In the genomic region with DNA sequence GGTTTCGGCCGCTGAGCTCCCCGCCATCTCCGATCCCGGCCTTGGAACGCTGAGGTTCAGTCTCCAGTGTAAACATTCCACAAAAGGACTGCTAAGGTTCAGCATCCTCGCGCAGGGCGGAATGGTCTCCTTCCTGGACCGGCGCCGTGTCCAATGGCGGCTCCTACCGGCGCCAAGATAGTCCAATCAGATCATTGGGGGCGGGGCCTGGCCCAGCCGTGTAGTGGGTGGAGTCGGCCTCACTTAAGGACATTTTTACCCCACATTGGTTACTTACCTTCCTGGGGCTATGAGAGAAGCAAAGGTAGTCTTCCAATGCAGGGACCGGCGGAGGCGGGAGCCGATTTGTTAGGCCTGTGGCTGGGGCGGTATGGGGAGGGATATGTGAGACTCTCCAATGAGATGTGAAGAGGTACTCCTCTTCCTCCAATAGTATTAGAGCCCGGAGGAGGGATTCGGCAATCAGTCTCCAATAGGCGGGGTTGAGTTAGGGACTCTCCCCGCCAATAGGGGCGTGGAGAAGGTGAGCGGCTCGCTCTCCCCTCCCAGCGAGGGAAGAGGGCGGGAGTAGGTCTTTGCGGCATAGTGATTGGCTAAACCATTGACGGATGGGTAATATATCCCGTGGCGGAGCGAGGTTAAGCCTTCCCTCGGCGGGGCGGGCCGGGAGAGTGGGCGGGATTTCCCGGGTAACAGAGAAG, we compare ENCODE assay signal across 8 mouse cellular contexts. TPM values are rescaled to one million over a fixed set of nuclear protein-coding genes. Genes with fewer than 3 reads are reported as not detected.
DNase-seq lines count a peak whose midpoint lies in the region; ATAC-seq lines count a peak whose summit lies in the region.

No protein-coding gene starts in this region.

- H3K36me3 ChIP-seq in heart, embryonic 14.5 days (ENCODE audit: control insufficient read depth, insufficient read depth, low read length) = no peaks in the 10 kb centered on the region
- 0 out of 2 replicates have a peak, but pooled peaks cover 4% of the 10 kb centered on the region for H3K36me3 ChIP-seq in liver, embryonic 13.5 days
- no peaks in the 10 kb centered on the region for H3K36me3 ChIP-seq in stomach, embryonic 16.5 days (ENCODE audit: control insufficient read depth, insufficient read depth, low read length)

- H3K4me1 ChIP-seq in heart, embryonic 14.5 days (ENCODE audit: control insufficient read depth in 2 of 2, insufficient read depth in 2 of 2, low read length in 2 of 2) = peaks cover 6 to 23% of the 10 kb centered on the region in 2 experiments; a peak in 3 of 4 replicates
- peaks cover 53% of the 10 kb centered on the region for H3K4me1 ChIP-seq in liver, embryonic 13.5 days (replicated peaks)
- H3K4me1 ChIP-seq in stomach, embryonic 16.5 days (ENCODE audit: control insufficient read depth, insufficient read depth, low read length) = peaks cover 18% of the 10 kb centered on the region

- WGBS in heart, embryonic 14.5 days = under 1% methylated on average over 43 of the region's 43 CpGs
- under 1% methylated on average over 43 of the region's 43 CpGs for WGBS in liver, embryonic 13.5 days (ENCODE audit: insufficient replicate concordance)
- under 1% methylated on average over 43 of the region's 43 CpGs for WGBS in stomach, embryonic 16.5 days

- peak overlapping the region; percentile 94 for H3K9ac ChIP-seq in heart, embryonic 14.5 days (ENCODE audit: low read length)
- peak overlapping the region; percentile 92 for H3K9ac ChIP-seq in liver, embryonic 13.5 days
- H3K9ac ChIP-seq in stomach, embryonic 16.5 days (ENCODE audit: low read length) = peak overlapping the region; percentile 96

- H3K4me3 ChIP-seq in heart, embryonic 14.5 days (ENCODE audit: control insufficient read depth in 1 of 2, insufficient read depth in 1 of 2, low read depth in 1 of 2, low read length in 2 of 2) = peak overlapping the region; percentile 50 to 96
- peak overlapping the region; percentile 94 for H3K4me3 ChIP-seq in liver, embryonic 13.5 days (replicated peaks)
- H3K4me3 ChIP-seq in stomach, embryonic 16.5 days (replicated peaks; ENCODE audit: low read length) = peak overlapping the region; percentile 99

- peak overlapping the region; percentile 97 for H3K4me2 ChIP-seq in heart, embryonic 14.5 days (ENCODE audit: low read length)
- H3K4me2 ChIP-seq in liver, embryonic 13.5 days = peak overlapping the region; percentile 99
- H3K4me2 ChIP-seq in stomach, embryonic 16.5 days (ENCODE audit: low read depth, low read length) = peak overlapping the region; percentile 99

- H3K9me3 ChIP-seq in heart, embryonic 14.5 days (ENCODE audit: control insufficient read depth, low read length) = no peaks in the 10 kb centered on the region
- no peaks in the 10 kb centered on the region for H3K9me3 ChIP-seq in liver, embryonic 13.5 days (replicated peaks)
- H3K9me3 ChIP-seq in stomach, embryonic 16.5 days (replicated peaks; ENCODE audit: control insufficient read depth, low read length) = no peaks in the 10 kb centered on the region

- H3K27me3 ChIP-seq in heart, embryonic 14.5 days (ENCODE audit: control insufficient read depth, insufficient read depth, low read length) = no peaks in the 10 kb centered on the region
- no peaks in the 10 kb centered on the region for H3K27me3 ChIP-seq in liver, embryonic 13.5 days
- H3K27me3 ChIP-seq in stomach, embryonic 16.5 days (ENCODE audit: control insufficient read depth, insufficient read depth, low read length) = no peaks in the 10 kb centered on the region

- peak; percentile 66 for ATAC-seq in CD4-positive, CD25-positive, alpha-beta regulatory T cell, adult 4 months
- ATAC-seq in heart, embryonic 14.5 days (ENCODE audit: insufficient number of reproducible peaks, insufficient read depth, low FRiP score, low read depth) = peak; percentile 80
- ATAC-seq in liver, embryonic 13.5 days (ENCODE audit: low read depth) = peak; percentile 82
- ATAC-seq in stomach, embryonic 16.5 days (ENCODE audit: insufficient read depth, low FRiP score) = peak; percentile 87

- H3K27ac ChIP-seq in heart, embryonic 14.5 days (replicated peaks in 1 of 2; ENCODE audit: control insufficient read depth in 1 of 2, insufficient read depth in 1 of 2, low read depth in 2 of 2, low read length in 2 of 2) = peak overlapping the region; percentile 81 to 100
- peak overlapping the region; percentile 99 for H3K27ac ChIP-seq in liver, embryonic 13.5 days
- H3K27ac ChIP-seq in stomach, embryonic 16.5 days (ENCODE audit: low read length) = peak overlapping the region; percentile 99

- DNase-seq in c-Kit-negative CD71-positive TER-119-positive erythroid progenitor cells, embryonic 14.5 days (ENCODE audit: low read depth, low spot score) = peak; percentile 98
- peak; percentile 99 for DNase-seq in fibroblast of lung, adult 2 months (ENCODE audit: low read depth)
- DNase-seq in kidney, postnatal 14 days = peak; percentile 99
- peak; percentile 98 for DNase-seq in liver, embryonic 13.5 days
- DNase-seq in neural tube, embryonic 10.5 days (ENCODE audit: extremely low spot score, low spot score) = peak; percentile 95

RNA-seq across cellular contexts. Expression of a gene that starts 4.0 kb away (rescaled TPM):
- 10 to 100 TPM; 44.7 to 47.9 TPM for polyA plus RNA-seq in CD4-positive, CD25-positive, alpha-beta regulatory T cell, adult 4 months (2017; shearing (Covaris generic))
- 25.2 and 29.2 TPM in 2 replicates for polyA plus RNA-seq in heart, embryonic 14.5 days (2014; fragmentation: Nextera tagmentation; extraction: Ambion mirVana)
- polyA plus RNA-seq in liver, embryonic 13.5 days (2015; fragmentation: Nextera tagmentation; extraction: Ambion mirVana) = 13.3 and 16.5 TPM in 2 replicates
- 27.5 and 27.6 TPM in 2 replicates for polyA plus RNA-seq in stomach, embryonic 16.5 days (2015; fragmentation: Nextera tagmentation; extraction: Ambion mirVana)

RNA-seq across cellular contexts. Expression of a gene that starts 54.7 kb away (rescaled TPM):
- polyA plus RNA-seq in CD4-positive, CD25-positive, alpha-beta regulatory T cell, adult 4 months (2017; shearing (Covaris generic)) = 100 to 1,000 TPM in 1 of 2 experiments, 10 to 100 TPM in 1; 41.1 to 119 TPM
- polyA plus RNA-seq in heart, embryonic 14.5 days (2014; fragmentation: Nextera tagmentation; extraction: Ambion mirVana) = 33.1 and 34.3 TPM in 2 replicates
- 17.3 and 19.5 TPM in 2 replicates for polyA plus RNA-seq in liver, embryonic 13.5 days (2015; fragmentation: Nextera tagmentation; extraction: Ambion mirVana)
- 74.8 and 80.9 TPM in 2 replicates for polyA plus RNA-seq in stomach, embryonic 16.5 days (2015; fragmentation: Nextera tagmentation; extraction: Ambion mirVana)

Comparison
In these comparisons a context has a peak if more than half of its experiments do, and no peak if none do; other contexts are left out.
1. Peak in every context shown above with its lines: DNase-seq, ATAC-seq, H3K4me3 ChIP-seq and H3K27ac ChIP-seq.